Mouse (Mus musculus): ENCODE results near the gene Wnt7a. TPM values are rescaled to one million over a fixed set of nuclear protein-coding genes. Genes with fewer than 3 reads are reported as not detected.
A peak's percentile ranks its signal among the peaks of the same experiment; 100 is the strongest.

Gene Wnt7a
- polyA plus RNA-seq, 1 experiment from 2014 or later: 5.1 TPM

- Histone ChIP-seq H3K27me3 (peaks cover 68% of the 10 kb centered on the region), H3K9ac (replicated peaks) (no peak overlapping the region), H3K4me2 (no peak overlapping the region), H3K27ac (no peak overlapping the region), H3K4me1 (replicated peaks) (peaks cover 5% of the 10 kb centered on the region), H3K9me3 (no peaks in the 10 kb centered on the region), H3K36me3 (no peaks in the 10 kb centered on the region), H3K4me3 (replicated peaks) (no peak overlapping the region)
- 77% methylated on average over 4 of the region's 4 CpGs for WGBS
- ATAC-seq (ENCODE audit: insufficient number of reproducible peaks, insufficient read depth, low FRiP score, low TSS enrichment, low read depth): no peak
Measured at GRCm38 (mm10) chr6:91416146-91416545, 5.0 kb upstream of the Wnt7a start.

DNA sequence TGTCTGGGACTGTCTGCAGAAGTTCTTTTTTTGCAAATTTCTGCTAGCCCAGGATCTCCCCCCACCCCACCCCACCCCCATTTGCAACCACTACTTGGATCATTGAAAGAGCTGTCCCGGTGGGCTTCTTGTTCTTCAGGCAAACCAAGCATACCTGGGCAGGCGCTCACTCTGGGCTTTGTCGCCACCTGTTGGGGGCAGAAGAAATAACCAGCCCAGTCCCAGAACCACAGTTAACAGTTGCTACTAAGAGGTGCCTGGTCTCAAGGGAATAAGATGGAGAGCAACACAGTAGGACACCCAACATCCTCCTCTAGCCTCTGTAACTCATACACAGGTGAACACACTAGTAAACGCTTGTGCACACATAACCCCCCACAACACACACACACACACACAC lies 3.7 kb upstream of the Wnt7a start:
- H3K27ac ChIP-seq: no peak overlapping the region
- no peak overlapping the region for H3K9ac ChIP-seq (replicated peaks)
- H3K4me2 ChIP-seq: no peak overlapping the region
- no peaks in the 10 kb centered on the region for H3K9me3 ChIP-seq
- peaks cover 14% of the 10 kb centered on the region for H3K4me1 ChIP-seq (replicated peaks)
- no peaks in the 10 kb centered on the region for H3K36me3 ChIP-seq
- no peak overlapping the region for H3K4me3 ChIP-seq (replicated peaks)
- ATAC-seq (ENCODE audit: insufficient number of reproducible peaks, insufficient read depth, low FRiP score, low TSS enrichment, low read depth): no peak
- peaks cover 80% of the 10 kb centered on the region for H3K27me3 ChIP-seq
- WGBS: 3% methylated on average over 4 of the region's 4 CpGs

GRCm38 (mm10) chr6:91411369-91411981 lies 312 bp upstream of the Wnt7a start:
- Histone ChIP-seq H3K36me3 (no peaks in the 10 kb centered on the region), H3K9ac (replicated peaks) (peak overlapping the region; percentile 47), H3K27ac (no peak overlapping the region), H3K4me2 (peak overlapping the region; percentile 89), H3K4me3 (replicated peaks) (peak overlapping the region; percentile 49), H3K4me1 (replicated peaks) (peaks cover 24% of the 10 kb centered on the region), H3K9me3 (no peaks in the 10 kb centered on the region), H3K27me3 (peaks cover 98% of the 10 kb centered on the region)
- under 1% methylated on average over 41 of the region's 47 CpGs for WGBS
- ATAC-seq (ENCODE audit: insufficient number of reproducible peaks, insufficient read depth, low FRiP score, low TSS enrichment, low read depth): no peak

GRCm38 (mm10) chr6:91410168-91410780 lies 889 bp downstream of the Wnt7a start:
- WGBS: under 1% methylated on average over 26 of the region's 26 CpGs
- Histone ChIP-seq H3K4me3 (replicated peaks) (peak overlapping the region; percentile 49), H3K9me3 (no peaks in the 10 kb centered on the region), H3K27ac (no peak overlapping the region), H3K4me1 (replicated peaks) (peaks cover 24% of the 10 kb centered on the region), H3K36me3 (no peaks in the 10 kb centered on the region), H3K4me2 (peak overlapping the region; percentile 89), H3K27me3 (peaks cover 96% of the 10 kb centered on the region), H3K9ac (replicated peaks) (no peak overlapping the region)
- ATAC-seq (ENCODE audit: insufficient number of reproducible peaks, insufficient read depth, low FRiP score, low TSS enrichment, low read depth): no peak

DNA sequence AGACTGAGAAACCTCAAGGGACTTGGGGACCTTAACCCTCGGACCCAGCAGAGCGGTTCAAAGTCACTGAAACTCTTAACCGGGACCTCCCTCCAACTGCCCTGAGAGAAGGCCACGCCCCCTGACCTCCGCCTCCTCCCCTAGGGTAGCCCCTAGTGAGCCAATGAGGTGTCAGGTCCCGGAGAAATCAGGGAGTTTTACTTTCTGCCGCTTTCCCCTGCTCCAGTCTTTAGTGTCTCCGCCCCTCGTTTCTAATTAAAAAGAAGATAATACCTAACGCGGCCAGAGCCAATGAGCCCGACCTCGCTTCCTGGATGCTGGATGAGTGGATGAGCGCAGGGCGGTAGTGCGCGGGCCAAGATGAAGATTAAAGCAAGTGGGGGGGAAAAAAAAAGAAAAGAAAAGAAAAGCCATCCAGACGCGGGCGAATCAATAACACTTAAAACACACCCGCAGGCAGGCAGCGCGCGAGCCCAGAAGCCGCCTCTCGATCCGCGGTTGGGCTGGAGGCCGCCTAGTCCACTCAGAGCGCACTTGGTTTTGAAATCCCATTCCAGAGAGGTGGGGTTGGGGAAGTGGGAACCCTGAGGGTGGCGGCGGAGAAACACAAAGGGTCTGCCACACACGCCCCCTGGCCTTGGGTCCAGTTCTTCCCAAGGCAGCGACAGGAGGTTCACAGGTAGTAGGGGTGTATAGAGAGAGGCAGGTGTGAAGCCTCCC lies 1.6 kb downstream of the Wnt7a start:
- H3K4me1 ChIP-seq (replicated peaks): peaks cover 24% of the 10 kb centered on the region
- H3K27ac ChIP-seq: no peak overlapping the region
- ATAC-seq (ENCODE audit: insufficient number of reproducible peaks, insufficient read depth, low FRiP score, low TSS enrichment, low read depth): no peak
- H3K4me3 ChIP-seq (replicated peaks): peak overlapping the region; percentile 49
- 1% methylated on average over 34 of the region's 34 CpGs for WGBS
- H3K36me3 ChIP-seq: no peaks in the 10 kb centered on the region
- H3K9ac ChIP-seq (replicated peaks): 0 out of 2 replicates have a peak overlapping the region, but pooled peaks have one; percentile 28
- H3K27me3 ChIP-seq: peaks cover 91% of the 10 kb centered on the region
- H3K4me2 ChIP-seq: peak overlapping the region; percentile 89
- H3K9me3 ChIP-seq: no peaks in the 10 kb centered on the region

GRCm38 (mm10) chr6:91408616-91409015 lies 2.5 kb downstream of the Wnt7a start:
- Histone ChIP-seq H3K4me2 (0 out of 2 replicates have a peak overlapping the region, but pooled peaks have one; percentile 89), H3K27ac (no peak overlapping the region), H3K4me3 (replicated peaks) (no peak overlapping the region), H3K4me1 (replicated peaks) (peaks cover 24% of the 10 kb centered on the region), H3K9me3 (no peaks in the 10 kb centered on the region), H3K36me3 (no peaks in the 10 kb centered on the region), H3K27me3 (peaks cover 83% of the 10 kb centered on the region), H3K9ac (replicated peaks) (no peak overlapping the region)
- WGBS: 82% methylated on average over 13 of the region's 13 CpGs
- no peak for ATAC-seq (ENCODE audit: insufficient number of reproducible peaks, insufficient read depth, low FRiP score, low TSS enrichment, low read depth)

- WGBS: 73% methylated on average over 5 of the region's 5 CpGs
Measured at GRCm38 (mm10) chr6:91401591-91401990, 9.6 kb downstream of the Wnt7a start.

GRCm38 (mm10) chr6:91400514-91400913 lies 10.6 kb downstream of the Wnt7a start:
- H3K27ac ChIP-seq: no peak overlapping the region
- no peaks in the 10 kb centered on the region for H3K4me1 ChIP-seq (replicated peaks)
- 86% methylated on average over 12 of the region's 12 CpGs for WGBS
- H3K4me2 ChIP-seq: no peak overlapping the region
- H3K9ac ChIP-seq (replicated peaks): no peak overlapping the region
- no peaks in the 10 kb centered on the region for H3K9me3 ChIP-seq
- no peak for ATAC-seq (ENCODE audit: insufficient number of reproducible peaks, insufficient read depth, low FRiP score, low TSS enrichment, low read depth)
- no peaks in the 10 kb centered on the region for H3K36me3 ChIP-seq
- H3K4me3 ChIP-seq (replicated peaks): no peak overlapping the region
- H3K27me3 ChIP-seq: peaks cover 49% of the 10 kb centered on the region

More at GRCm38 (mm10) chr6:91401591-91401990, 9.6 kb downstream of the Wnt7a start:
- Histone ChIP-seq H3K4me2 (no peak overlapping the region), H3K27ac (no peak overlapping the region), H3K4me3 (replicated peaks) (no peak overlapping the region), H3K36me3 (no peaks in the 10 kb centered on the region), H3K9me3 (no peaks in the 10 kb centered on the region), H3K4me1 (replicated peaks) (no peaks in the 10 kb centered on the region), H3K27me3 (peaks cover 50% of the 10 kb centered on the region), H3K9ac (replicated peaks) (no peak overlapping the region)
- ATAC-seq (ENCODE audit: insufficient number of reproducible peaks, insufficient read depth, low FRiP score, low TSS enrichment, low read depth): no peak

- Histone ChIP-seq H3K27ac (no peak overlapping the region), H3K9me3 (no peaks in the 10 kb centered on the region), H3K36me3 (no peaks in the 10 kb centered on the region), H3K4me3 (replicated peaks) (no peak overlapping the region), H3K4me2 (no peak overlapping the region), H3K9ac (replicated peaks) (no peak overlapping the region), H3K4me1 (replicated peaks) (no peaks in the 10 kb centered on the region), H3K27me3 (peaks cover 11% of the 10 kb centered on the region)
- WGBS: 78% methylated on average over 5 of the region's 5 CpGs
- no peak for ATAC-seq (ENCODE audit: insufficient number of reproducible peaks, insufficient read depth, low FRiP score, low TSS enrichment, low read depth)
Measured at GRCm38 (mm10) chr6:91392475-91393174, 18.5 kb downstream of the Wnt7a start.

DNA sequence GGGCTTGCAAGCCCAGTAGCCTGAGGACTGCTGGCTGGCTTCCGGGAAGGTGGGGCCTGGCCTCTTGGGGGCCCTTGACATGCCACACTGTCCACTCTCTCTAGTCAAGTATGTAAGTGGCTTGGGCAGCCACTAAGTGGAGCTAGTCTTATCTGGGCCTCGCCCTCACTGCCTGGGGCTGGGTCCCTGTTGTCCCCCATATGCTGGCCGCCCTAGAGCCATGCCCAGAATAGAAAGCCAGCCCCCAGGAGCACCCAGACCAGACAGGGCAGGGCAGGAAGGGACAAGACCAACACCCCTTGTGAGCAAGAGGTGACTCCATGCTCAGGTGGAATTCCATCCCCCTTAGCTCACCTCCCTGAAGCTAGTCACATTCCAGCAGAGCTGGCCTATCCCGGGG lies 22.0 kb downstream of the Wnt7a start:
- Histone ChIP-seq H3K9ac (replicated peaks) (no peak overlapping the region), H3K9me3 (no peaks in the 10 kb centered on the region), H3K27ac (no peak overlapping the region), H3K36me3 (no peaks in the 10 kb centered on the region), H3K4me2 (no peak overlapping the region), H3K4me3 (replicated peaks) (no peak overlapping the region), H3K4me1 (replicated peaks) (no peaks in the 10 kb centered on the region), H3K27me3 (peaks cover 3% of the 10 kb centered on the region; the same call in 1 of the 2 replicates)
- ATAC-seq (ENCODE audit: insufficient number of reproducible peaks, insufficient read depth, low FRiP score, low TSS enrichment, low read depth): 0 out of 2 replicates have a peak, but pooled peaks have one; percentile 7
- 69% methylated on average over 4 of the region's 4 CpGs for WGBS

DNA sequence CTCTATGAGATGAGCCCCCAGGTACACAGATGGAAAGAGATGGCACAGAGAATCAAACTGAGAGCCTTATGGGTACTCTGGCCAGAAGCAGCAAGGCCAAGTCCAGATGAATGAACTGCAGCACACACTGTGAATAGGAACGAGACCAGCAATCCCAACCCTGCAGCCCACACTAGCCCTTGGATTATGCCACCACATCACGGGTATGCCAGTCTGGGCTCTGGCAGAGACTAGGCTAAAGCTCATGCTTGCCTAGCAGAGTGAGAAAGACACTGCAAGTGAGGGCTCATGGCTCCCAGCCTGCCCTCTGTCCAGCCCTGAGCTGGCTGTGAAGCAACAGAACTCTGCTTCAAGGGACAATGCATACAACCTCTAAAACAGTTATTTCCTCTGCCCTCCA lies 26.7 kb downstream of the Wnt7a start:
- H3K27ac ChIP-seq: no peak overlapping the region
- H3K27me3 ChIP-seq: 0 out of 2 replicates have a peak, but pooled peaks cover 3% of the 10 kb centered on the region
- no peak overlapping the region for H3K4me3 ChIP-seq (replicated peaks)
- no peak for ATAC-seq (ENCODE audit: insufficient number of reproducible peaks, insufficient read depth, low FRiP score, low TSS enrichment, low read depth)
- no peak overlapping the region for H3K4me2 ChIP-seq
- no peaks in the 10 kb centered on the region for H3K9me3 ChIP-seq
- H3K4me1 ChIP-seq (replicated peaks): no peaks in the 10 kb centered on the region
- no peak overlapping the region for H3K9ac ChIP-seq (replicated peaks)
- no peaks in the 10 kb centered on the region for H3K36me3 ChIP-seq
- 81% methylated on average over 2 of the region's 2 CpGs for WGBS

Measured in limb, embryonic 12.5 days (tissue).